Mouse (Mus musculus): Measurements from ENCODE around the gene Pola1. TPM values are rescaled to one million over a fixed set of nuclear protein-coding genes. Genes with fewer than 3 reads are reported as not detected.

Gene Pola1
- 0.04 and 0.18 TPM in 2 replicates for polyA plus RNA-seq (2012; rRNA removed)

GRCm38 (mm10) chrX:93631657-93632449 is at the start of gene Pola1:
TSS of gene Pola1 (minus strand) at chrX:93632155.

DNA sequence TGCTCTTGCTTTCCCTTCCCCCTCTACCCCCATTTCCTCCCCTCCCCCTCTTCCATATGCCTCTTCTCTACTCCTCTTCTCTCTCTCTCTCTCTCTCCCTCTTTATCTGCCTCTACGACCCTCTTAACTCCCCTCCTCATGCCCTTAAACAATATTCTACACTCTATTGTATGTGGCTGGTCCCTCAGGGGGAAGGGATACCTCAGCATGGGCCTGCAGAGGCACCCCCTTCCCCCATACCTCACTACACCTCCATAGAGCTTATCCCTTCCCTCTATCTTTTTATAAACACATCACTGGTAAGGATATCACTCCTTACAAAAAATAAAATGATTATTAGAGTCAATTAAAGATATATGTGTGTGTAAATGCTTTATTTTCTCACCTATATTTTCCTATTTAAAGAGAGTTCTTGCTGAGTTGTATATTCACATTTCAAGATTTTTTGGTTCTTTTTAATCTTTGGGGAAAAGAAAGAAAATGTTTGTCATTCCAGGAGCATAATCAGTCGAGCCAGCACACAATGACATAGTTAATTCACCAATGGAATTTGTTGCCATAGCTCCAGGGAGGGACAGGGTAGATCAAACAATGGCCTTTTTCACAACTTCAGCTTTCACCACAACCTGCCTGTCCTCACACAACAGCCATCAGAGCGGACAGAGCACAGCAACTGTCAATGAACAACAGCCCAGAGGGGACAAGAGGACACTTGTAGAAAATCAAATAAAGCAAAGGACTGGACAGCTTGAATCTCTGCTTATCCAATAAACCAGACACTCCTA is 22.5 kb upstream of the Pola1 start, which contains the start of gene Pcyt1b:
Pcyt1b (plus strand) TSS at position 646 of the 785 bp plus-strand sequence.

DNA sequence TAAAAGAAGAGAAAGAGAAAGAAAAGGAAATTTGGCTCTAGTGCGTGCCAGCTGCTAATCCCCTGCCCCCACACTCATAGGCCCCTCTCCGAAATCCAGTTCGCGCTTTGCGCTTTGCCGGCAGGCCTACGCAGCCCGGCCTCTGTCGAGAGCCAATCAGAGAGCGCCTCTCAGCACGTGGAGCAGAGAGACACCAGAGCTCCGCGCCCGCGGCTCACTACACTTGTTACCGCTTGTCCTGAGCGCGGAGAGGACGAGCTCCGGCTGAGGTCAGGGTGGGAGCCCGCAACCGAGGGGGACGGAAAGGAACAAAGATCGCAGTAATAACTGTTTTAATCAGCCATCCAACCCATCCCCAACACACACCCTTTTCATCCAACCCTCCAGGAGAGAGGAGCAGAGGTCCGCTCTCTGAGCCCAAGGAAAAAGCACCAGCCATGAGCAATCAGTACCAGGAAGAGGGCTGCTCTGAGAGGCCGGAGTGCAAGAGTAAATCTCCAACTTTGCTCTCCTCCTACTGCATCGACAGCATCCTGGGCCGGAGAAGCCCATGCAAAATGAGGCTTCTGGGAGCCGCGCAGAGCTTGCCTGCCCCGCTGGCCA is 345.6 kb downstream of the Pola1 start, which contains the start of gene Arx:
Arx (plus strand) TSS at position 155 of the 603 bp plus-strand sequence.

Other genes with a start within 250 kb of the Pola1 start
- 0.05 and 0.21 TPM in 2 replicates for gene Pcyt1b, start 22.7 kb upstream of the Pola1 start, polyA plus RNA-seq (2012; rRNA removed)
- gene Pdk3, start 200.0 kb upstream of the Pola1 start, polyA plus RNA-seq (2012; rRNA removed) = 6.3 and 14.3 TPM in 2 replicates

All from stomach, adult 2 months (tissue).